Mouse (Mus musculus): ENCODE results near the gene Mdh2. TPM values are rescaled to one million over a fixed set of nuclear protein-coding genes. Genes with fewer than 3 reads are reported as not detected.

The Mdh2 gene
- 573 and 579 TPM in 2 replicates for polyA plus RNA-seq (2016; fragmentation: Nextera tagmentation; extraction: Ambion mirVana)

- 2% methylated on average over 70 of the region's 70 CpGs for WGBS
- Histone ChIP-seq H3K4me3 (peak within 1 kb of the TSS; percentile 87), H3K4me1 (peaks cover 31% of the 10 kb centered on the region), H3K9me3 (no peaks in the 10 kb centered on the region), H3K27ac (peak within 1 kb of the TSS; percentile 93), H3K36me3 (replicated peaks) (peaks cover 40% of the 10 kb centered on the region), H3K27me3 (ENCODE audit: poor library complexity, severe bottlenecking) (no peaks in the 10 kb centered on the region)
- peak; percentile 100 for DNase-seq (ENCODE audit: extremely low spot score, low spot score)
Measured at GRCm38 (mm10) chr5:135778471-135779445, at the start of gene Mdh2. Gene Mdh2 (plus strand): TSS chr5:135778480.

GRCm38 (mm10) chr5:135729351-135729750 is 48.9 kb upstream of the Mdh2 start:
- 95% methylated on average over 13 of the region's 13 CpGs for WGBS
- peaks cover 73% of the 10 kb centered on the region for H3K36me3 ChIP-seq (replicated peaks)

GRCm38 (mm10) chr5:135730278-135730677 is 48.0 kb upstream of the Mdh2 start:
- 93% methylated on average over 10 of the region's 10 CpGs for whole genome bisulfite sequencing
- H3K36me3 ChIP-seq (replicated peaks): peaks cover 82% of the 10 kb centered on the region

More at GRCm38 (mm10) chr5:135729351-135729750, 48.9 kb upstream of the Mdh2 start:
- H3K4me3 ChIP-seq: no peak overlapping the region
- H3K4me1 ChIP-seq: peaks cover 37% of the 10 kb centered on the region
- no peaks in the 10 kb centered on the region for H3K9me3 ChIP-seq
- H3K27me3 ChIP-seq (ENCODE audit: poor library complexity, severe bottlenecking): no peaks in the 10 kb centered on the region
- DNase-seq (ENCODE audit: extremely low spot score, low spot score): no peak
- H3K27ac ChIP-seq: no peak overlapping the region

GRCm38 (mm10) chr5:135730916-135731315 is 47.4 kb upstream of the Mdh2 start:
- H3K36me3 ChIP-seq (replicated peaks): peaks cover 89% of the 10 kb centered on the region

More at GRCm38 (mm10) chr5:135730278-135730677, 48.0 kb upstream of the Mdh2 start:
- no peaks in the 10 kb centered on the region for H3K27me3 ChIP-seq (ENCODE audit: poor library complexity, severe bottlenecking)
- no peak overlapping the region for H3K27ac ChIP-seq
- DNase-seq (ENCODE audit: extremely low spot score, low spot score): no peak
- no peak overlapping the region for H3K4me3 ChIP-seq
- H3K4me1 ChIP-seq: peaks cover 28% of the 10 kb centered on the region
- H3K9me3 ChIP-seq: no peaks in the 10 kb centered on the region

GRCm38 (mm10) chr5:135731322-135731721 is 47.0 kb upstream of the Mdh2 start:
- WGBS: 98% methylated on average over 16 of the region's 16 CpGs
- H3K36me3 ChIP-seq (replicated peaks): peaks cover 93% of the 10 kb centered on the region

More at GRCm38 (mm10) chr5:135730916-135731315, 47.4 kb upstream of the Mdh2 start:
- H3K27me3 ChIP-seq (ENCODE audit: poor library complexity, severe bottlenecking): no peaks in the 10 kb centered on the region
- H3K4me1 ChIP-seq: peaks cover 22% of the 10 kb centered on the region
- no peak for DNase-seq (ENCODE audit: extremely low spot score, low spot score)
- H3K27ac ChIP-seq: no peak overlapping the region
- 96% methylated on average over 10 of the region's 10 CpGs for WGBS
- H3K9me3 ChIP-seq: no peaks in the 10 kb centered on the region
- no peak overlapping the region for H3K4me3 ChIP-seq

GRCm38 (mm10) chr5:135733071-135733470 is 45.2 kb upstream of the Mdh2 start:
- DNase-seq (ENCODE audit: extremely low spot score, low spot score): no peak
- 94% methylated on average over 4 of the region's 4 CpGs for WGBS
- H3K27ac ChIP-seq: no peak overlapping the region
- H3K4me3 ChIP-seq: no peak overlapping the region
- no peaks in the 10 kb centered on the region for H3K9me3 ChIP-seq
- no peaks in the 10 kb centered on the region for H3K27me3 ChIP-seq (ENCODE audit: poor library complexity, severe bottlenecking)
- H3K4me1 ChIP-seq: 0 out of 2 replicates have a peak, but pooled peaks cover under 1% of the 10 kb centered on the region
- peaks cover 100% of the 10 kb centered on the region for H3K36me3 ChIP-seq (replicated peaks)

More at GRCm38 (mm10) chr5:135731322-135731721, 47.0 kb upstream of the Mdh2 start:
- no peaks in the 10 kb centered on the region for H3K27me3 ChIP-seq (ENCODE audit: poor library complexity, severe bottlenecking)
- H3K4me3 ChIP-seq: no peak overlapping the region
- DNase-seq (ENCODE audit: extremely low spot score, low spot score): no peak
- no peaks in the 10 kb centered on the region for H3K9me3 ChIP-seq
- H3K27ac ChIP-seq: no peak overlapping the region
- H3K4me1 ChIP-seq: peaks cover 18% of the 10 kb centered on the region

- no peak overlapping the region for H3K27ac ChIP-seq
- DNase-seq (ENCODE audit: extremely low spot score, low spot score): no peak
- H3K4me3 ChIP-seq: no peak overlapping the region
- H3K9me3 ChIP-seq: no peaks in the 10 kb centered on the region
- H3K36me3 ChIP-seq (replicated peaks): peaks cover 89% of the 10 kb centered on the region
- H3K4me1 ChIP-seq: no peaks in the 10 kb centered on the region
- WGBS: 95% methylated on average over 42 of the region's 42 CpGs
- no peaks in the 10 kb centered on the region for H3K27me3 ChIP-seq (ENCODE audit: poor library complexity, severe bottlenecking)
Measured at GRCm38 (mm10) chr5:135734057-135734680, 44.1 kb upstream of the Mdh2 start.

- no peaks in the 10 kb centered on the region for H3K4me1 ChIP-seq
- 93% methylated on average over 13 of the region's 13 CpGs for WGBS
- no peak overlapping the region for H3K4me3 ChIP-seq
- H3K36me3 ChIP-seq (replicated peaks): peaks cover 85% of the 10 kb centered on the region
- no peak overlapping the region for H3K27ac ChIP-seq
- H3K9me3 ChIP-seq: no peaks in the 10 kb centered on the region
- no peak for DNase-seq (ENCODE audit: extremely low spot score, low spot score)
- no peaks in the 10 kb centered on the region for H3K27me3 ChIP-seq (ENCODE audit: poor library complexity, severe bottlenecking)
Measured at GRCm38 (mm10) chr5:135735741-135736140, 42.5 kb upstream of the Mdh2 start.

- DNase-seq (ENCODE audit: extremely low spot score, low spot score): no peak
- H3K27me3 ChIP-seq (ENCODE audit: poor library complexity, severe bottlenecking): no peaks in the 10 kb centered on the region
- no peak overlapping the region for H3K27ac ChIP-seq
- no peaks in the 10 kb centered on the region for H3K4me1 ChIP-seq
- no peak overlapping the region for H3K4me3 ChIP-seq
- H3K36me3 ChIP-seq (replicated peaks): peaks cover 85% of the 10 kb centered on the region
- no peaks in the 10 kb centered on the region for H3K9me3 ChIP-seq
- WGBS: 93% methylated on average over 16 of the region's 16 CpGs
Measured at GRCm38 (mm10) chr5:135736544-135736943, 41.7 kb upstream of the Mdh2 start.

GRCm38 (mm10) chr5:135737154-135737553 is 41.1 kb upstream of the Mdh2 start:
- H3K27ac ChIP-seq: no peak overlapping the region
- H3K27me3 ChIP-seq (ENCODE audit: poor library complexity, severe bottlenecking): no peaks in the 10 kb centered on the region
- H3K4me1 ChIP-seq: no peaks in the 10 kb centered on the region
- WGBS: 79% methylated on average over 7 of the region's 7 CpGs
- H3K36me3 ChIP-seq (replicated peaks): peaks cover 85% of the 10 kb centered on the region
- no peak overlapping the region for H3K4me3 ChIP-seq
- no peak for DNase-seq (ENCODE audit: extremely low spot score, low spot score)
- no peaks in the 10 kb centered on the region for H3K9me3 ChIP-seq

GRCm38 (mm10) chr5:135738266-135738665 is 40.0 kb upstream of the Mdh2 start:
- peaks cover 11% of the 10 kb centered on the region for H3K4me1 ChIP-seq
- H3K36me3 ChIP-seq (replicated peaks): peaks cover 74% of the 10 kb centered on the region
- no peak for DNase-seq (ENCODE audit: extremely low spot score, low spot score)
- H3K9me3 ChIP-seq: no peaks in the 10 kb centered on the region
- no peaks in the 10 kb centered on the region for H3K27me3 ChIP-seq (ENCODE audit: poor library complexity, severe bottlenecking)
- H3K27ac ChIP-seq: no peak overlapping the region
- 35% methylated on average over 6 of the region's 6 CpGs for WGBS
- no peak overlapping the region for H3K4me3 ChIP-seq

- 73% methylated on average over 10 of the region's 10 CpGs for WGBS
- Histone ChIP-seq H3K36me3 (replicated peaks) (peaks cover 35% of the 10 kb centered on the region), H3K27ac (no peak overlapping the region), H3K27me3 (ENCODE audit: poor library complexity, severe bottlenecking) (peaks cover 15% of the 10 kb centered on the region), H3K9me3 (peaks cover 3% of the 10 kb centered on the region; the same call in 1 of the 2 replicates), H3K4me1 (peaks cover 24% of the 10 kb centered on the region), H3K4me3 (no peak overlapping the region)
- DNase-seq (ENCODE audit: extremely low spot score, low spot score): no peak
Measured at GRCm38 (mm10) chr5:135742156-135742555, 36.1 kb upstream of the Mdh2 start.

Measured in forebrain, embryonic 10.5 days (tissue).